Mouse (Mus musculus) forebrain, embryonic 13.5 days (tissue): ENCODE results near the gene Stpg1. TPM values are rescaled to one million over a fixed set of nuclear protein-coding genes. Genes with fewer than 3 reads are reported as not detected.

ENCODE experiments used
- ATAC-seq: fragments of 200-750 bp; cut with Nextera tagmentation; 2 replicates; pipeline ENCODE4 v1.8.0; 2017
- H3K27ac ChIP-seq: fragments of 300-500 bp; sonication (generic); 2 replicates; pipeline ENCODE4 v1.5.1; 2015; ENCODE audit warnings: inconsistent platforms, mild to moderate bottlenecking, moderate library complexity
- H3K27me3 ChIP-seq: fragments of 300-500 bp; sonication (generic); 2 replicates; pipeline ENCODE4 v1.6.1; 2015; ENCODE audit warnings: mild to moderate bottlenecking, inconsistent platforms
- H3K36me3 ChIP-seq: fragments of 300-500 bp; sonication (generic); 2 replicates; pipeline ENCODE4 v1.6.1; 2015; ENCODE audit warnings: mild to moderate bottlenecking, inconsistent platforms; ENCODE audit not compliant: poor library complexity, severe bottlenecking
- H3K4me1 ChIP-seq: fragments of 300-500 bp; sonication (generic); 2 replicates; pipeline ENCODE4 v1.6.1; 2015; ENCODE audit warnings: inconsistent platforms
- H3K4me2 ChIP-seq: fragments of 300-500 bp; sonication (generic); 2 replicates; pipeline ENCODE4 v1.6.1; 2015; ENCODE audit warnings: inconsistent platforms, mild to moderate bottlenecking, moderate library complexity
- H3K4me3 ChIP-seq: fragments of 300-500 bp; sonication (generic); 2 replicates; pipeline ENCODE4 v1.5.1; 2015; ENCODE audit warnings: mild to moderate bottlenecking, inconsistent platforms
- H3K9ac ChIP-seq: fragments of 300-500 bp; sonication (generic); 2 replicates; pipeline ENCODE4 v1.6.1; 2015; ENCODE audit warnings: mild to moderate bottlenecking, inconsistent platforms
- H3K9me3 ChIP-seq: fragments of 300-500 bp; sonication (generic); replicated peaks from 2 replicates; pipeline ENCODE4 v1.6.1; 2016; ENCODE audit warnings: inconsistent platforms
- WGBS: fragments of 180-500 bp; shearing (Covaris S2); methylation state at CpG from one replicate; pipeline ENCODE4 v1.1.7; 2015; 5-methylcytosine and 5-hydroxymethylcytosine counted together
- polyA plus RNA-seq: library from polyadenylated mRNA; unstranded; fragments of >200 nt; fragmentation: Nextera tagmentation; extraction: Ambion mirVana; gene quantifications from 2 replicates; pipeline ENCODE4 v1.2.1, GENCODE M21; 2015

The Stpg1 gene
- polyA plus RNA-seq, 1 experiment from 2014 or later: 0.25 TPM

GRCm38 (mm10) chr4:135514925-135515324, 20.3 kb downstream of the Stpg1 start:
- Histone ChIP-seq H3K9ac (no peak overlapping the region), H3K36me3 (no peaks in the 10 kb centered on the region), H3K9me3 (no peaks in the 10 kb centered on the region), H3K27me3 (no peaks in the 10 kb centered on the region), H3K27ac (no peak overlapping the region), H3K4me1 (no peaks in the 10 kb centered on the region), H3K4me2 (no peak overlapping the region), H3K4me3 (no peak overlapping the region)
- ATAC-seq: no peak
- WGBS: 70% methylated on average over 14 of the region's 14 CpGs

GRCm38 (mm10) chr4:135516351-135517316, 22.0 kb downstream of the Stpg1 start:
- WGBS: 59% methylated on average over 15 of the region's 15 CpGs
- Histone ChIP-seq H3K9ac (no peak overlapping the region), H3K4me3 (no peak overlapping the region), H3K36me3 (no peaks in the 10 kb centered on the region), H3K4me1 (no peaks in the 10 kb centered on the region), H3K4me2 (no peak overlapping the region), H3K27me3 (no peaks in the 10 kb centered on the region), H3K27ac (no peak overlapping the region), H3K9me3 (no peaks in the 10 kb centered on the region)
- no peak for ATAC-seq

GRCm38 (mm10) chr4:135518135-135518534, 23.5 kb downstream of the Stpg1 start:
- no peak overlapping the region for H3K4me3 ChIP-seq
- H3K9me3 ChIP-seq: no peaks in the 10 kb centered on the region
- no peak overlapping the region for H3K4me2 ChIP-seq
- no peak overlapping the region for H3K9ac ChIP-seq
- WGBS: 87% methylated on average over 12 of the region's 12 CpGs
- H3K36me3 ChIP-seq: no peaks in the 10 kb centered on the region
- ATAC-seq: no peak
- H3K4me1 ChIP-seq: no peaks in the 10 kb centered on the region
- H3K27me3 ChIP-seq: no peaks in the 10 kb centered on the region
- no peak overlapping the region for H3K27ac ChIP-seq

GRCm38 (mm10) chr4:135520421-135520820, 25.8 kb downstream of the Stpg1 start:
- H3K9ac ChIP-seq: no peak overlapping the region
- WGBS: 85% methylated on average over 9 of the region's 9 CpGs
- H3K4me1 ChIP-seq: peaks cover 17% of the 10 kb centered on the region
- no peak overlapping the region for H3K4me2 ChIP-seq
- ATAC-seq: no peak
- H3K27me3 ChIP-seq: 0 out of 2 replicates have a peak, but pooled peaks cover under 1% of the 10 kb centered on the region
- H3K9me3 ChIP-seq: no peaks in the 10 kb centered on the region
- no peak overlapping the region for H3K4me3 ChIP-seq
- H3K36me3 ChIP-seq: no peaks in the 10 kb centered on the region
- no peak overlapping the region for H3K27ac ChIP-seq

DNA sequence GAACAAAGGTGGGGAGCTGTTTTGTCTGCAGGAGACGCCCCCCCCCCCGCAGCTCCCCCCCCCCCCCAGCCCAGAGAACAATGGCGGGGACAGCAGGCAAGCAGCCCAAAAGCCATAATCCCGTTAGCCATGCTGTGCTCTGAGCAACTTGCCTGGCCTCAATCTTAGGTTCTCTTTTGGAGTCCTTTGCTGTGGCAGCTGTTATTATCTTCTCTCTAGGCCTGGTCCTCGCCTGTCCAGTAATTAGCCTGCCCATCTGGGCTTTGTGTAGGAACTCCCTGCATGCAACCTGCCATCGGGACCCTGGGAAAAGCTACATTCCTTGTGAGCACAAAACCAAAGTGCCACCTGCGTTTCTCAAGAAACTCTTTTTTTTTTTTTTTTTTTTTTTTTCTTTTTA, 29.3 kb downstream of the Stpg1 start:
- no peak overlapping the region for H3K4me2 ChIP-seq
- no peaks in the 10 kb centered on the region for H3K36me3 ChIP-seq
- H3K27me3 ChIP-seq: 0 out of 2 replicates have a peak, but pooled peaks cover 3% of the 10 kb centered on the region
- no peaks in the 10 kb centered on the region for H3K9me3 ChIP-seq
- no peak overlapping the region for H3K27ac ChIP-seq
- ATAC-seq: peak; percentile 43; the same call in 1 of the 2 replicates
- H3K9ac ChIP-seq: no peak overlapping the region
- peaks cover 34% of the 10 kb centered on the region for H3K4me1 ChIP-seq
- 0% methylated on average over 6 of the region's 7 CpGs for WGBS
- no peak overlapping the region for H3K4me3 ChIP-seq

- Histone ChIP-seq H3K4me1 (peaks cover 34% of the 10 kb centered on the region), H3K36me3 (no peaks in the 10 kb centered on the region), H3K27ac (no peak overlapping the region), H3K9me3 (no peaks in the 10 kb centered on the region; the same call in 1 of the 2 replicates), H3K27me3 (0 out of 2 replicates have a peak, but pooled peaks cover 3% of the 10 kb centered on the region), H3K4me2 (no peak overlapping the region), H3K9ac (no peak overlapping the region), H3K4me3 (no peak overlapping the region)
- WGBS: 58% methylated on average over 12 of the region's 12 CpGs
- no peak for ATAC-seq
Observed at GRCm38 (mm10) chr4:135525057-135525456, 30.5 kb downstream of the Stpg1 start.

GRCm38 (mm10) chr4:135526039-135526710, 31.6 kb downstream of the Stpg1 start:
- peaks cover 34% of the 10 kb centered on the region for H3K4me1 ChIP-seq
- H3K9me3 ChIP-seq: peaks cover 6% of the 10 kb centered on the region; the same call in 1 of the 2 replicates
- 0 out of 2 replicates have a peak, but pooled peaks cover 3% of the 10 kb centered on the region for H3K27me3 ChIP-seq
- peak overlapping the region; percentile 37 for H3K9ac ChIP-seq
- no peaks in the 10 kb centered on the region for H3K36me3 ChIP-seq
- 3% methylated on average over 14 of the region's 14 CpGs for WGBS
- peak overlapping the region; percentile 35 for H3K4me2 ChIP-seq
- peak; percentile 58; the same call in 1 of the 2 replicates for ATAC-seq
- no peak overlapping the region for H3K27ac ChIP-seq
- no peak overlapping the region for H3K4me3 ChIP-seq

DNA sequence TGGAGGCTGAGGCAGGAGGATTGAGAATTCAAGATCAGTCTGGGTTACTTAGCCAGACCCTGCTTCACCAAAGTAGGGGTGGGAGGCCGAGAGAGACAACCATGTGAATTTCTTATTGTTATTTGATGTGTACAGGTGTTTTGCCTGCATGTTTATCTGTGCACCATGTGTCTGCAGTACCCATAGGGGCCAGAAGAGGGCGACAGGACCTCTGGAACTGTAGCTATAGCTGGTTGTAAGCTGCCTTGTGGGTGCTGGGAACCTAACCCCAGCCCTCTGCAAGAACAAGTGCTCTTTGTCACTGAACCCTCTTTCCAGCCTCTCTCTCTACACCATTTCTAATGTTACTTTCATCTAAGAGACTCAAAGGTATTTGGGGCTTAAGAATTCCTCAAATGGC, 35.7 kb downstream of the Stpg1 start:
- WGBS: 63% methylated on average over 2 of the region's 2 CpGs
- ATAC-seq: no peak
- no peak overlapping the region for H3K4me2 ChIP-seq
- H3K9ac ChIP-seq: no peak overlapping the region
- H3K4me1 ChIP-seq: peaks cover 18% of the 10 kb centered on the region
- no peak overlapping the region for H3K27ac ChIP-seq
- H3K9me3 ChIP-seq: peaks cover 6% of the 10 kb centered on the region; the same call in 1 of the 2 replicates
- no peaks in the 10 kb centered on the region for H3K36me3 ChIP-seq
- H3K27me3 ChIP-seq: 0 out of 2 replicates have a peak, but pooled peaks cover 3% of the 10 kb centered on the region
- H3K4me3 ChIP-seq: no peak overlapping the region

DNA sequence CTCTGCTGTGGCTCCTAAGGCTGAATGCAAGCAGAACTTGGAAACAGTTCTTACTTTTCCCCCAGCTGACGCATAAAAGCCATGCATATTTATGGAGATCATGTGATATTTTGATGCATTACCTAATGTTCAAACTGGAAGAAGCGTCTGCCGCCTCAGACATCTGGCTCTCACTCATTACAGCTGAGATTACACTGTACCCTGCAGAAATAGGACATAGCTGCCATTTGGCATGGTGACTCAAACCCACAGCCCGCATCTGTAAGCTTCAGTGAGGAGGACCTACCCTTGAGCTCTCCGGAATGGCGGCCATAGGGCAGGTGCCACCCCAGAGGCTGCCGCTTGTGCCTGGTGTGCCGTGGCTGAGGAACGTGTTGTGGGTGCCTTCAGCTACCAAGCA, 36.6 kb downstream of the Stpg1 start:
- WGBS: 91% methylated on average over 9 of the region's 9 CpGs
- no peak overlapping the region for H3K4me2 ChIP-seq

GRCm38 (mm10) chr4:135531771-135532613, 37.4 kb downstream of the Stpg1 start:
- Histone ChIP-seq H3K4me2 (no peak overlapping the region), H3K4me3 (no peak overlapping the region), H3K27ac (no peak overlapping the region), H3K36me3 (no peaks in the 10 kb centered on the region), H3K27me3 (no peaks in the 10 kb centered on the region), H3K9ac (no peak overlapping the region), H3K4me1 (peaks cover under 1% of the 10 kb centered on the region; the same call in 1 of the 2 replicates), H3K9me3 (peaks cover 6% of the 10 kb centered on the region; the same call in 1 of the 2 replicates)
- 62% methylated on average over 9 of the region's 9 CpGs for WGBS
- no peak for ATAC-seq

More for the DNA sequence above, 36.6 kb downstream of the Stpg1 start:
- Histone ChIP-seq H3K4me3 (no peak overlapping the region), H3K36me3 (no peaks in the 10 kb centered on the region), H3K9ac (no peak overlapping the region), H3K4me1 (peaks cover 8% of the 10 kb centered on the region), H3K27ac (no peak overlapping the region), H3K27me3 (no peaks in the 10 kb centered on the region), H3K9me3 (peaks cover 6% of the 10 kb centered on the region; the same call in 1 of the 2 replicates)
- ATAC-seq: peak; percentile 43; the same call in 1 of the 2 replicates

DNA sequence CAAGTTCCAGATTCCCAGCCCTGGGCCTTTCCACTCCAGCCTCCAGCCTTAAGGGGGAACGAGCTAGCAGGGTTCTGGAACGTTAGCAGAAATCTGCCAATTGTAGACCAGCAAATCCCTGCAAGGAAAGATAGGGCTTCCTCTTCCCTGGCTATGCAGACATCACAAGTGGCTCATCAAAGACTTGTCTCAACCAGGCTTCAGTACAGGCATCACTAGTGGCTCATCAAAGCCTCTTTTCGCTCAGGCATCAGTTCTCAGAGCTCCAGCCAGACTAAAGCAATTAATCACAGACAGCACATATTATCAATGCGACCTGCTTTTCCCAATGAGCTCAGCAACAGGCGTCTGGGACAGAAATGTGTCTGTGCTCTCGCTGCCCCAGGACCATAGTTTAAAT, 38.4 kb downstream of the Stpg1 start:
- 79% methylated on average over 6 of the region's 6 CpGs for WGBS
- peaks cover 6% of the 10 kb centered on the region; the same call in 1 of the 2 replicates for H3K9me3 ChIP-seq
- H3K9ac ChIP-seq: no peak overlapping the region
- no peak for ATAC-seq
- no peak overlapping the region for H3K27ac ChIP-seq
- H3K4me1 ChIP-seq: no peaks in the 10 kb centered on the region
- no peak overlapping the region for H3K4me2 ChIP-seq
- no peak overlapping the region for H3K4me3 ChIP-seq
- H3K27me3 ChIP-seq: no peaks in the 10 kb centered on the region
- no peaks in the 10 kb centered on the region for H3K36me3 ChIP-seq
